Mouse (Mus musculus): ENCODE measurements around the gene Spata21. TPM values are rescaled to one million over a fixed set of nuclear protein-coding genes. Genes with fewer than 3 reads are reported as not detected.
"Not testable (repeated sequence)": the region's sequence is repeated elsewhere in the genome, so short reads cannot be mapped to it uniquely, and the experiment has no call there.

The Spata21 gene
- polyA plus RNA-seq, 1 experiment from 2014 or later = 0.39 TPM

- Histone ChIP-seq H3K36me3 (ENCODE audit: control insufficient read depth, insufficient read depth, low read length) (no peaks in the 10 kb centered on the region), H3K4me1 (ENCODE audit: control insufficient read depth, insufficient read depth, low read length) (peaks cover 35% of the 10 kb centered on the region), H3K4me3 (ENCODE audit: low read depth, low read length) (peak within 1 kb of the TSS; percentile 95), H3K9me3 (replicated peaks; ENCODE audit: control insufficient read depth, low read length, poor library complexity, severe bottlenecking) (no peaks in the 10 kb centered on the region), H3K9ac (ENCODE audit: low read depth, low read length) (peak within 1 kb of the TSS; percentile 91), H3K27me3 (ENCODE audit: control insufficient read depth, insufficient read depth, low read depth, low read length) (no peaks in the 10 kb centered on the region), H3K27ac (ENCODE audit: low read length) (peak within 1 kb of the TSS; percentile 95), H3K4me2 (ENCODE audit: low read length) (peak within 1 kb of the TSS; percentile 91)
- WGBS = under 1% methylated on average over 63 of the region's 63 CpGs
- peak; percentile 95 for ATAC-seq
Measured at GRCm38 (mm10) chr4:141139116-141139970, 51.2 kb downstream of the Spata21 start, which contains the start of gene Szrd1. TSS of gene Szrd1 (minus strand) at chr4:141139775.

- not testable (repeated sequence) for H3K4me3 ChIP-seq (ENCODE audit: low read depth, low read length); H3K27me3 ChIP-seq (ENCODE audit: control insufficient read depth, insufficient read depth, low read depth, low read length); ATAC-seq; H3K9ac ChIP-seq (ENCODE audit: low read depth, low read length); H3K27ac ChIP-seq (ENCODE audit: low read length); H3K4me2 ChIP-seq (ENCODE audit: low read length); H3K36me3 ChIP-seq (ENCODE audit: control insufficient read depth, insufficient read depth, low read length); H3K9me3 ChIP-seq (replicated peaks; ENCODE audit: control insufficient read depth, low read length, poor library complexity, severe bottlenecking)
- whole genome bisulfite sequencing = 92% methylated on average over 9 of the region's 9 CpGs
- peaks cover 25% of the 10 kb centered on the region for H3K4me1 ChIP-seq (ENCODE audit: control insufficient read depth, insufficient read depth, low read length)
Measured at GRCm38 (mm10) chr4:141140354-141140753, 52.2 kb downstream of the Spata21 start.

- Histone ChIP-seq H3K27ac (ENCODE audit: low read length) (no peak overlapping the region), H3K4me2 (ENCODE audit: low read length) (no peak overlapping the region), H3K9ac (ENCODE audit: low read depth, low read length) (no peak overlapping the region), H3K27me3 (ENCODE audit: control insufficient read depth, insufficient read depth, low read depth, low read length) (no peaks in the 10 kb centered on the region), H3K4me3 (ENCODE audit: low read depth, low read length) (no peak overlapping the region), H3K36me3 (ENCODE audit: control insufficient read depth, insufficient read depth, low read length) (no peaks in the 10 kb centered on the region), H3K4me1 (ENCODE audit: control insufficient read depth, insufficient read depth, low read length) (peaks cover 24% of the 10 kb centered on the region), H3K9me3 (replicated peaks; ENCODE audit: control insufficient read depth, low read length, poor library complexity, severe bottlenecking) (no peaks in the 10 kb centered on the region)
- 88% methylated on average over 6 of the region's 6 CpGs for WGBS
- ATAC-seq = no peak
Measured at GRCm38 (mm10) chr4:141140967-141141366, 52.8 kb downstream of the Spata21 start.

- Histone ChIP-seq H3K4me2 (ENCODE audit: low read length) (no peak overlapping the region), H3K4me1 (ENCODE audit: control insufficient read depth, insufficient read depth, low read length) (peaks cover 17% of the 10 kb centered on the region), H3K36me3 (ENCODE audit: control insufficient read depth, insufficient read depth, low read length) (no peaks in the 10 kb centered on the region), H3K4me3 (ENCODE audit: low read depth, low read length) (no peak overlapping the region), H3K27me3 (ENCODE audit: control insufficient read depth, insufficient read depth, low read depth, low read length) (no peaks in the 10 kb centered on the region), H3K9ac (ENCODE audit: low read depth, low read length) (no peak overlapping the region), H3K9me3 (replicated peaks; ENCODE audit: control insufficient read depth, low read length, poor library complexity, severe bottlenecking) (no peaks in the 10 kb centered on the region), H3K27ac (ENCODE audit: low read length) (no peak overlapping the region)
- ATAC-seq = no peak
- WGBS = 29% methylated on average over 9 of the region's 9 CpGs
Measured at GRCm38 (mm10) chr4:141142285-141142811, 54.2 kb downstream of the Spata21 start.

- H3K4me3 ChIP-seq (ENCODE audit: low read depth, low read length); H3K27ac ChIP-seq (ENCODE audit: low read length); H3K4me2 ChIP-seq (ENCODE audit: low read length); H3K27me3 ChIP-seq (ENCODE audit: control insufficient read depth, insufficient read depth, low read depth, low read length); H3K9ac ChIP-seq (ENCODE audit: low read depth, low read length); ATAC-seq; H3K36me3 ChIP-seq (ENCODE audit: control insufficient read depth, insufficient read depth, low read length); H3K9me3 ChIP-seq (replicated peaks; ENCODE audit: control insufficient read depth, low read length, poor library complexity, severe bottlenecking): not testable (repeated sequence)
- H3K4me1 ChIP-seq (ENCODE audit: control insufficient read depth, insufficient read depth, low read length) = peaks cover 15% of the 10 kb centered on the region
- WGBS = 97% methylated on average over 7 of the region's 16 CpGs
Measured at GRCm38 (mm10) chr4:141145124-141145523, 57.0 kb downstream of the Spata21 start.

- Histone ChIP-seq H3K27ac (ENCODE audit: low read length) (no peak overlapping the region), H3K4me1 (ENCODE audit: control insufficient read depth, insufficient read depth, low read length) (peaks cover 22% of the 10 kb centered on the region), H3K4me3 (ENCODE audit: low read depth, low read length) (no peak overlapping the region), H3K9ac (ENCODE audit: low read depth, low read length) (no peak overlapping the region), H3K36me3 (ENCODE audit: control insufficient read depth, insufficient read depth, low read length) (no peaks in the 10 kb centered on the region), H3K4me2 (ENCODE audit: low read length) (no peak overlapping the region), H3K9me3 (replicated peaks; ENCODE audit: control insufficient read depth, low read length, poor library complexity, severe bottlenecking) (no peaks in the 10 kb centered on the region), H3K27me3 (ENCODE audit: control insufficient read depth, insufficient read depth, low read depth, low read length) (no peaks in the 10 kb centered on the region)
- WGBS = 94% methylated on average over 6 of the region's 6 CpGs
- ATAC-seq = no peak
Measured at GRCm38 (mm10) chr4:141146491-141147033, 58.4 kb downstream of the Spata21 start.

GRCm38 (mm10) chr4:141147112-141148008 is 59.2 kb downstream of the Spata21 start, which contains the start of gene Fbxo42:
TSS of gene Fbxo42 (plus strand) at chr4:141147913.
- Histone ChIP-seq H3K4me3 (ENCODE audit: low read depth, low read length) (peak within 1 kb of the TSS; percentile 99), H3K27ac (ENCODE audit: low read length) (peak within 1 kb of the TSS; percentile 93), H3K36me3 (ENCODE audit: control insufficient read depth, insufficient read depth, low read length) (no peaks in the 10 kb centered on the region), H3K4me1 (ENCODE audit: control insufficient read depth, insufficient read depth, low read length) (peaks cover 28% of the 10 kb centered on the region), H3K9ac (ENCODE audit: low read depth, low read length) (peak within 1 kb of the TSS; percentile 99), H3K4me2 (ENCODE audit: low read length) (peak within 1 kb of the TSS; percentile 77), H3K9me3 (replicated peaks; ENCODE audit: control insufficient read depth, low read length, poor library complexity, severe bottlenecking) (no peaks in the 10 kb centered on the region), H3K27me3 (ENCODE audit: control insufficient read depth, insufficient read depth, low read depth, low read length) (no peaks in the 10 kb centered on the region)
- WGBS = 8% methylated on average over 58 of the region's 58 CpGs
- ATAC-seq = peak; percentile 87

- Histone ChIP-seq H3K9ac (ENCODE audit: low read depth, low read length) (peak overlapping the region; percentile 99), H3K27ac (ENCODE audit: low read length) (peak overlapping the region; percentile 93), H3K4me3 (ENCODE audit: low read depth, low read length) (peak overlapping the region; percentile 99), H3K9me3 (replicated peaks; ENCODE audit: control insufficient read depth, low read length, poor library complexity, severe bottlenecking) (no peaks in the 10 kb centered on the region), H3K4me1 (ENCODE audit: control insufficient read depth, insufficient read depth, low read length) (peaks cover 31% of the 10 kb centered on the region), H3K27me3 (ENCODE audit: control insufficient read depth, insufficient read depth, low read depth, low read length) (no peaks in the 10 kb centered on the region), H3K36me3 (ENCODE audit: control insufficient read depth, insufficient read depth, low read length) (no peaks in the 10 kb centered on the region), H3K4me2 (ENCODE audit: low read length) (peak overlapping the region; percentile 63)
- WGBS = under 1% methylated on average over 56 of the region's 66 CpGs
- ATAC-seq = peak; percentile 80
Measured at GRCm38 (mm10) chr4:141148009-141148801, 60.1 kb downstream of the Spata21 start.

All from midbrain, embryonic 16.5 days (tissue).